Mouse (Mus musculus) embryonic facial prominence, embryonic 11.5 days (tissue): ENCODE measurements around the gene Calm2. TPM values are rescaled to one million over a fixed set of nuclear protein-coding genes. Genes with fewer than 3 reads are reported as not detected.

Source experiments
- ATAC-seq: fragments of 200-750 bp; cut with Nextera tagmentation; replicated peaks from 2 replicates; pipeline ENCODE4 v1.8.0; 2017; ENCODE audit warnings: low read depth; ENCODE audit not compliant: insufficient number of reproducible peaks, low FRiP score, low TSS enrichment
- DNase-seq: peaks from one replicate; pipeline ENCODE4 v3.0.0-alpha.2; 2015; ENCODE audit warnings: low spot score
- H3K27ac ChIP-seq: fragments of 300-500 bp; sonication (generic); replicated peaks from 2 replicates; pipeline ENCODE4 v1.5.1; 2014; ENCODE audit warnings: mild to moderate bottlenecking, low read depth, low read length, control low read depth
- H3K27me3 ChIP-seq: fragments of 300-500 bp; sonication (generic); 2 replicates; pipeline ENCODE4 v1.6.1; 2014; ENCODE audit warnings: mild to moderate bottlenecking, low read length, moderate library complexity, mixed read lengths; ENCODE audit not compliant: control insufficient read depth, insufficient read depth
- H3K36me3 ChIP-seq: fragments of 300-500 bp; sonication (generic); replicated peaks from 2 replicates; pipeline ENCODE4 v1.6.1; 2014; ENCODE audit warnings: low read depth, mild to moderate bottlenecking, low read length, moderate library complexity, mixed read lengths; ENCODE audit not compliant: control insufficient read depth, insufficient read depth
- H3K4me1 ChIP-seq: fragments of 300-500 bp; sonication (generic); 2 replicates; pipeline ENCODE4 v1.6.1; 2014; ENCODE audit warnings: low read length, mixed read lengths; ENCODE audit not compliant: control insufficient read depth, insufficient read depth
- H3K4me2 ChIP-seq: fragments of 300-500 bp; sonication (generic); 2 replicates; pipeline ENCODE4 v1.6.1; 2014; ENCODE audit warnings: low read depth, mild to moderate bottlenecking, control low read depth, low read length, moderate library complexity
- H3K4me3 ChIP-seq: fragments of 300-500 bp; sonication (generic); 2 replicates; pipeline ENCODE4 v1.5.1; 2014; ENCODE audit warnings: low read depth, low read length, control low read depth
- H3K9ac ChIP-seq: fragments of 300-500 bp; sonication (generic); replicated peaks from 2 replicates; pipeline ENCODE4 v1.6.1; 2014; ENCODE audit warnings: mild to moderate bottlenecking, control low read depth, low read length
- H3K9me3 ChIP-seq: fragments of 300-500 bp; sonication (generic); replicated peaks from 2 replicates; pipeline ENCODE4 v1.6.1; 2016; ENCODE audit warnings: mild to moderate bottlenecking, low read length, inconsistent platforms, mixed read lengths; ENCODE audit not compliant: control insufficient read depth
- WGBS: fragments of 180-500 bp; shearing (Covaris S2); extraction: QIAGEN DNeasy Blood & Tissue Kit; methylation state at CpG from one replicate; pipeline ENCODE4 v1.1.7; 2014; 5-methylcytosine and 5-hydroxymethylcytosine counted together
- polyA plus RNA-seq: library from polyadenylated mRNA; unstranded; fragments of >200 nt; fragmentation: Nextera tagmentation; extraction: Ambion mirVana; gene quantifications from 2 replicates; pipeline ENCODE4 v1.2.1, GENCODE M21; 2014

The Calm2 gene
- polyA plus RNA-seq, 1 experiment from 2014 or later: 1,315 TPM

DNA sequence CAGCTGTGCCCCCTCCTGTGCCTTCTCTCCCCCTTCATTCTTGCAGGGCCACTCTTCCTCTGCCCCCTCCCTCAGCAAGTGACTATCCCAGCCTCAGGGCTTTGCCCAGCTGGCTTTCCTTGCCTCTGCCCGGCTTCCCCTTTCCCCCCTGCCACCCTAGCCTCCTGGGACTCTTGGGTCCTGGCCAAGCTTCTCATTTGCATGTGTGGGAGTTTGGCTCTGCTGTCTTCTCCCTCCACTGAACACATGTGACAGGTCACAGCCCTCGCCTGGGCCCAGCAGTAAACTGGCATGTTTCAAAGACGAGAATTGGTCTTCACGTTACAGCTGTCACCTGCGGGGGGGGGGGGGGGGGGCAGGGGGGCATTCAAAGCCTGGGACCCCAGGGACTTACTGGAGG is 59.7 kb downstream of the Calm2 start:
- DNase-seq: no peak
- no peak overlapping the region for H3K9ac ChIP-seq
- no peak overlapping the region for H3K4me2 ChIP-seq
- WGBS: 46% methylated on average over 5 of the region's 5 CpGs
- H3K9me3 ChIP-seq: no peaks in the 10 kb centered on the region
- H3K36me3 ChIP-seq: no peaks in the 10 kb centered on the region
- H3K4me3 ChIP-seq: no peak overlapping the region
- no peaks in the 10 kb centered on the region for H3K27me3 ChIP-seq
- no peak for ATAC-seq
- H3K27ac ChIP-seq: no peak overlapping the region
- no peaks in the 10 kb centered on the region for H3K4me1 ChIP-seq

GRCm38 (mm10) chr17:87385835-87386234 is 60.9 kb downstream of the Calm2 start:
- Histone ChIP-seq H3K27ac (no peak overlapping the region), H3K4me2 (no peak overlapping the region), H3K4me3 (no peak overlapping the region), H3K36me3 (no peaks in the 10 kb centered on the region), H3K9ac (no peak overlapping the region), H3K9me3 (no peaks in the 10 kb centered on the region), H3K4me1 (no peaks in the 10 kb centered on the region), H3K27me3 (no peaks in the 10 kb centered on the region)
- ATAC-seq (no peak), DNase-seq (no peak)
- 84% methylated on average over 3 of the region's 3 CpGs for WGBS

Other genes with a start within 250 kb of the Calm2 start
- 82.0 and 85.7 TPM in 2 replicates for gene Mcfd2, start 181.0 kb downstream of the Calm2 start, polyA plus RNA-seq
- 2.3 and 3.3 TPM in 2 replicates for gene Ttc7, start 164.0 kb downstream of the Calm2 start, polyA plus RNA-seq
- gene Stpg4, start 19.2 kb downstream of the Calm2 start, polyA plus RNA-seq: not detected in 2 replicates
- 87.7 and 93.7 TPM in 2 replicates for gene Epcam, start 189.0 kb upstream of the Calm2 start, polyA plus RNA-seq
- gene Msh2, start 225.4 kb upstream of the Calm2 start, polyA plus RNA-seq: 93.7 and 96.1 TPM in 2 replicates